Mouse (Mus musculus) lung, postnatal 14 days (tissue): Measurements from ENCODE around the gene Atp6v1g1.
A peak's percentile ranks its signal among the peaks of the same experiment; 100 is the strongest.

Experiments used
- DNase-seq: peaks from one replicate; pipeline ENCODE4 v3.0.0; 2021

The Atp6v1g1 gene

DNA sequence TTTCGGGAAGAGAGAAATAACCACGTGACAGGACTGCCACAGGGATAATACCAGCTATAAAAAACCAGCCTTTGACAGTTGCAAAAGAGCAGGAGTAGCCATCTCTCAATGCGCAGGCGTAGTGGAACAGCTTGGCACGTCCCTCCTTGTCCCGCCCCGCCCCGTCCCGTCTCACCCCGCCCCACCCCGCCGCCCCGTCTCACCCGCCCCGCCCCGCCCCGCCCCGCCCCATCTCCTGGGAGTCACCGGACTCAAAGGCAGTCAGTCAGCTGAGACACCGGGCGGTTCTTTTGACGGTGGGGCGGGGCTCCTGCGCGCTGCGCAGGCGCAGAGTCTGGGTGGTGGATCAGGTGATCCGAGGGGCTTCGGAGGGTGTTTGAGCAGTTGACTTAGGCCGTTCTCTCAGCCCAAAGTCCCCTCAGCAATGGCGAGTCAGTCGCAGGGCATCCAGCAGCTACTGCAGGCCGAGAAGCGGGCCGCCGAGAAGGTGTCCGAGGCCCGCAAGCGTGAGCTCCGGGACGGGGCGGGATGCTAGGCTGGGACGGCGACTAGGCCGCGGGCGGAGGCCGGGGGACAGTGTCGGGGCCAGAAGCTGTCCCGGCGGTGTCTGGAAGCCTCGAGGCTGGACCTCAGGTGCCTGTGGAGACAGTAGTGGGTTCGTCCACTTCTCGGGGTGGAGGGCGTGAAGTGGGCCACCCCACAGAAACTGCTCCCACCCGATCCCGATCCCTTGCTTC, at the start of gene Atp6v1g1:
Gene Atp6v1g1, plus strand, starts transcription at position 279 of the 737 bp plus-strand sequence.
- peak; percentile 97 for DNase-seq

- DNase-seq = peak; percentile 67
Observed at GRCm38 (mm10) chr4:63494967-63495914, 49.3 kb upstream of the Atp6v1g1 start.

DNA sequence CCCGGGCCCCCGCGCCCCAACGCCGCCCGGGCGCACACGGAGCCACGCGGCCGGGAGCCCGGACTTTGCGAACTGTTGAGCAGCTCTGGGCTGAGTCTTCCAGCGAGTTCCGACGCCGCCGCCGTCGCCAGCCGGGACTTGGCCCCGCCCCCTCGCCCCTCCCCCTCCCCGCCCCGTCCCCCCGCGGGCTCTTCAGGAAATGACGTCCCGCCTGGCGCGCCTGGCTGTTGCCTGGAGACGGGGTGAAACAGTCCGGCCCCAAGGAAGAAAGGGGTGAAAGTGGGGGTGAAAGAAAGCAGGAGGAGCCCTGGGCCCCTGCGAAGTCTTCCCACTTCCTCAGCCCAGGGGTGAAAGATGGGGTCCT, 48.7 kb upstream of the Atp6v1g1 start, which contains the start of gene Whrn:
Gene Whrn, minus strand, starts transcription at position 77 of the 364 bp plus-strand sequence.
- DNase-seq = peak; percentile 82

DNA sequence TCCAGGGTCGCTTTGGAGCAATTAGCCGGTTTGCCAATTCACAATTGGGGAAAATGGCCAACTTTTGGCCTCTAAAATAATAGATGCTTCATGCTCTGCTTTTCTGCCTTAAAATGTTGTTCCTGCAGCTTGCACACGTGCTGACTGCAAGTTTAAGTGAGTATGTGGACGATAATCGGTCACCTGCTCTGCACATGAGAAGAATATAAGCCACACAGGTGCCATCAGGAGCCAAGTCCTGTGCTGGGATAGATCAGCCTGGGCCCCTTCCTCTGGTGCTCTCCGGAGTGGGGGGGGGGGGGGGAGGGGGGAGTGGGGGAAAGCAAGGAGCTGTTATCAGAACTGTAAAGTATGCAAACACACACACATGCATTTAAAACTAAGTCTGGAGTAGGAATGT, 48.3 kb upstream of the Atp6v1g1 start:
- DNase-seq = no peak

DNA sequence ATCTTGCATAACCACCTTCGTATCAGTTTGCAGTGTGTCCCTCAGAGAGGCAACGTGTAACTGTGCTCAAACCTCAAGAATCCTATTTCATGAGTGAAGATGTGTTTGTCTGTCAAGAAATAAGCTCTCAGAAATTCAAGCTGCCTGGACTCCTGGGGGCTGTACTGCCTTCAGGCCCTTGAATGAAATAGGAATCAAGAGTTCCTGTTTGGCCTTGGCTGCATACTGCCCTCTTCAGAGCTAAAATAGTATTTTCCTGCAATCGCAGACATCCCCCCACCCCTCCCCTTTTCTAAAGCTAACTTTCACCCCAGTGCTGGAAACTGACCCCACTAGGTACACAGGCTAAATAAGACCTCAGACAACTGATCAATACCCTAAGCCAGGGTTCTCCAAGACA, 46.2 kb upstream of the Atp6v1g1 start:
- DNase-seq = no peak

GRCm38 (mm10) chr4:63501050-63501449, 43.5 kb upstream of the Atp6v1g1 start:
- DNase-seq = no peak

GRCm38 (mm10) chr4:63503949-63504348, 40.6 kb upstream of the Atp6v1g1 start:
- DNase-seq = no peak

- DNase-seq = no peak
Observed at GRCm38 (mm10) chr4:63507478-63507877, 37.1 kb upstream of the Atp6v1g1 start.

DNA sequence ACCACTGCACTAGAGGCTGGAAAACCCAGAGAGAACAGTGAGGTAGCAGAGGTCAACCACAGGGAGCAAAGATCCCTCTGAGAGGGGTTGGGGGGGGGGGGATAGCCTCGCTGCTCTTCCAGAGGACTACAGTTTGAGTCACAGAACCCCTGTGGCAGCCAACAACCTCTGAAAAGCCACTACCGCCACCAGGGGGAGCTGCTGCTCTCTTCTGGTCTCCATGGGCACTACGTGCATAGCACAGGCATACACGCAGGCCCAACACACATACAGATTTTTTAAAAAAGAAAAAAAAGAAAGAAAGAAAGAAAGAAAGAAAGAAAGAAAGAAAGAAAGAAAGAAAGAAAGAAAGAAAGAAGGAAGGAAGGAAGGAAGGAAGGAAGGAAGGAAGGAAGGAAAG, 36.3 kb upstream of the Atp6v1g1 start:
- peak; percentile 90 for DNase-seq

DNA sequence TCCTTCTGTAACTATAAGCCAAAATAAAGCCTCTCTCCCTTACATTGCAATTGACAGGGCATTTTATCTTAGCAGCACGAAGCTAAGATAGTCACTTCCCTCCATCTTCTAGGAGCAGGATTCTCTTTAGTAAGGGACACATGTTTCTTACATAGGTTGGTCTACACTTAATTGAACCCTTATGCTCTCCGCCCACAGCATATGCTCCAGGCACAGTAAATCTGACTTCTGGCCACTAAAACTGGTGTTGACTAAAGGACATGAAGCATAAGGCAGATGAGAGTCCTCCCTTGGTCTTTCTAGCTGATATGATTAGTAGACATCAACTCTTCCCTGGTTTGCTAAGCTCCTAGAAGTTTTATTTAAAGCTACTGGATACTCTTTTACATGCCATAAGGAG, 31.7 kb upstream of the Atp6v1g1 start:
- no peak for DNase-seq

DNA sequence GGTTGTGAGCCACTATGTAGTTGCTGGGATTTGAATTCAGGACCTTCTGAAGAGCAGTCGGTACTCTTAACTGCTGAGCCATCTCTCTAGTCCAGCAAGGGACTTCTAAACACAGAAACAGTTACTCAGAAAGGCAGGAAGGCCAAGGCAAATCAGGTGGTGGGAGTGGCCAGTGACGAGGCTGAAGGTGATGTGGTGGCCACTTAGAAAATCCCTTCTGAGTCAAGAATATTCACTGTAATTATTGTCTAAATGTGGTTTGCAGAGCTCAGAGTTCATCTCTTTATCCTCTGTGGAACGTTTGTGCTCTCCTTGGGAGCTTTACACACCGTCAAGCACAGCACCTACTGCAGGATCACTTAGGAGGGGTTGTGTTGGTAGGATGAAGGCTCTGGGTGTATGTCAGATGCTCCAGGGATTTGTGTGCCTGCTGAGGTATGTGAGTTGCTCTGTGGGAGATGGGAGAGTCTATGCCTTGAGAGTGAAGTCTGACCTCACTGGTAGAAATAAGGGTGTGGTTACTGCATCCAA, 30.1 kb upstream of the Atp6v1g1 start:
- DNase-seq = no peak

GRCm38 (mm10) chr4:63515021-63515420, 29.6 kb upstream of the Atp6v1g1 start:
- DNase-seq = no peak

DNA sequence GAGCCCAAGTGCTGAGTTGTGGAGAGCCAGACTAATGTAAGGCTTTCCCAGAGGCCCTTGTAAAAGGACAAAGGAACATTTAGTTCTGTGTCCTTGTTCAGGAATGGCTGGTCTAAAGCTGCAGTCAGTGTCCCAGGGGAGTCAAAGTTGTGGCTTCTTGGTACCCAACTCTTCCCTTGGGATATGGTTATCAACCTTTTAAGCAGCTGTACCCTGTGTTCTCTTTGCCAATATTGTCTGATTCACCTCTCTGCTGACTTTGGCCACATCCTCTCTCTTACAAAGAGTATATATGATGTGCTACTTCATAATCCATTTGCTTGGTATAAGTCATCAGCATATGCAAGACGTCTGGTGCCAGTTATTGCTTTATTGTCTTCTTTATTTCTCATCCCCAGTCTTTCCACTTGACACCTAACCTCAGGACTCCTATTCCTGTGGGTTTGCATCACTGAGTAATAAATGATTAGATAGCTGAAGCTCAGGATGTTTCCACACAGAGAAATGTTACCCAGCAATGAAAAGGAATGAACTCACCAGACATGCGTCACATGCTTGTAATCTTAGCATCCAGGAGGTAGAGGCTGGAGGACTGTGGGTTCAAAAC, 22.7 kb upstream of the Atp6v1g1 start:
- no peak for DNase-seq

DNA sequence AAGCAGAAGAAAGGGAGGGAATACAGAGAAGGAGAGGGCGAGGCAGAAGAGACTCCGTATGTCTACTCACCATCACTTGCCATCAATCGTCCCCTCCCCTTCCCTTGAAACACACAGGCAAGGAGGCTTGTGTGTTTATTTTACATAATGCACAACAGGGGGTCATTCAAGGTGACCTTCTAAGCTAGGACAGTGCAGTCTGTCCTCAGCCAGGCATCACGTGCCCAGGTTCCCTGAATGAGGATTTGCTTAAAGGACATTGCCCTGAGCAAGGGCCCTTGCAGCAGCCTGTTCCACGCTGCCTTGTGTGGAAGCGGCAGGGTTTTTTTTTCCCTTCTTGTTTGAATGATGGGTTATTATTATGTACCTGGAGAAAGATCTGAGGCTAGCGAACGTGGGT, 19.1 kb upstream of the Atp6v1g1 start:
- no peak for DNase-seq

- no peak for DNase-seq
Observed at GRCm38 (mm10) chr4:63528946-63529345, 15.6 kb upstream of the Atp6v1g1 start.

DNA sequence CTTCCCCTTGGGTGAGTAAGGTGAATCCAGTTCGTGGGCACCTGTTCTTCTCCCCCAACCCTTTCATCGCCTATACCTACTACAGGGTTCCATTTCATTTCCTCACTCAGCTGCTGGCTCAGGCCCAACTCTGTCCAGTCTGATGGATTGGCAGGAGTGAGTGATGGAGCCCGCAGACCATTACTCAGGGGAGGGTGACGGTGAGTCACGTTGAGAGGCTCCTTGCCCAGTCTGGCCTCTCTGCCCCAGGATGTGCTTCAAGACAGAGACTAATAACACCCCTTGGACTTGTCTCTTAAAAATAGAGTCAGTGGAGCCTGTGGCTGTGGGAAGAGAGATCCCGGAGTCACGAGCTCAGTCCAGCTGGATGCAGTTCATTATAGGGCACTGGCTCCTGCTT, 14.2 kb upstream of the Atp6v1g1 start:
- DNase-seq = no peak

GRCm38 (mm10) chr4:63537602-63538001, 7.0 kb upstream of the Atp6v1g1 start:
- no peak for DNase-seq

GRCm38 (mm10) chr4:63542209-63542608, 2.4 kb upstream of the Atp6v1g1 start:
- DNase-seq = no peak

DNA sequence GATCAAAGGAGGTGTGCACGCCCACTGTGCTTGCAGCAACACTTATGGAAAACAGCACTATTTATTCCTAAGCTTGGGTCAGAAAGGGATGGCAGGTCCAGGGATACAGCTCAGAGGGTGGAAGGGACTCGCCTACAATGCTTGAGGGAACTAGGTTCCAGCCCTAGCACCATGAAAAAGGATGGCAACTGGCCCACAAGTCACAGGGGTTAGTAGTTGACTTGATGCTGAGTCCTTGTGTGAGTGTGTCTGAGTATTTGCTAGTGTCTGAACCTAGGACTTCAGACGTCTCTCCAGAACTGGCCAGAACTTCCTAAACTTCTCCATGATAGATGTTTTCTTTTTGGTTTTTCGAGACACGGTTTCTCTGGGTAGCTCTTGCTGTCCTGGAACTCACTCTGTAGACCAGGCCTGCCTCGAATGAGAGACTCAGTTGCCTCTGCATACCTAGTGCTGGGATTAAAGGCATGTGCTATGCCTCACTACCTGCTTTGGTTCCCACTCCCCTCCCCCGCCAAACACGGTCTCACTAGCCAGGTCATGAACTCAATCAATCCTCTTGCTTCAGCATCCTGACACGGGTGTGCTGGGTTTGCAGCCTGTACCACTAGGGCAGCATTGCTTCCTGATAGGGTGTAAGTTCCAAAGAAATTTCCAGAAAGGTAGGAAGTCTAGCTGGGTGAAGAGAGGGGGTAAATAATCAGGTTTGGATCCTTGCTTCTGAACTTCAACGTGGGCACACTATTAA, 652 bp upstream of the Atp6v1g1 start:
- no peak for DNase-seq

- DNase-seq = peak; percentile 7
Observed at GRCm38 (mm10) chr4:63545231-63545958, 823 bp downstream of the Atp6v1g1 start.

DNA sequence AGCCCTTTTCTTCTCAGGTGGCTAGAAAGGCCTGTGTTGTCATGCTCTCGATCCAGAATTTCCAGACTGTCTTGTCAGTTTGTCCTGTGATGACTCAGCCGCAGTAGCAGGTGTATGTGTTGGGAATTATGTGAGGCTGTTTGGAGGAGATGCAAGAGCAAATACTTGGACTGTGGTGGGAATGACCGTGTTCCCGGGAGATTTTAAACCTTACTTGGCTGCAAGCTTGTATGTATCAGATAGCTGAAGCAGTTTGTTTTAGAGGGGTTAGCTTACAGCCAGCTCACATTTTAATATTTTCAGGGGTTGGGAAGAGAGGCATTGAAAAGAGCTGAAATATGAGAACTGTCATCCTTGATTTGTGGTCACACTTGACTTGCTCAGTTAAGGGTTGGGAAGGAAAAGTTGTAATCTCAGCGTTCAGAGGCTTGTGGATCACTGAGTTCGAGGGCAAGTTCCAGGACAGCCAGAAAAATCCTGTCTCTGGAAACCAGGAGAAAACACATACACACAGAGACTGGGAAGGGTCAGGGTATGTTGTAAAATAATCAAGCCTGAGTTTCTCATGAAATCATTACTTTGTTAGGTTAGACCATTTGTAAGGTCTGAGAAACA, 2.0 kb downstream of the Atp6v1g1 start:
- DNase-seq = no peak
